Mouse (Mus musculus) hindbrain, postnatal 0 days (tissue): Measurements from ENCODE around the gene Naip1. TPM values are rescaled to one million over a fixed set of nuclear protein-coding genes. Genes with fewer than 3 reads are reported as not detected.
"Not testable (repeated sequence)": the region's sequence is repeated elsewhere in the genome, so short reads cannot be mapped to it uniquely, and the experiment has no call there.

Experiments used
- ATAC-seq: fragments of 200-750 bp; cut with Nextera tagmentation; 2 replicates; pipeline ENCODE4 v1.8.0; 2017; ENCODE audit warnings: mild to moderate bottlenecking, moderate TSS enrichment, moderate library complexity
- DNase-seq: peaks from one replicate; pipeline ENCODE4 v3.0.0-alpha.2; 2015; ENCODE audit warnings: low spot score
- H3K27ac ChIP-seq: fragments of 300-500 bp; sonication (generic); 2 replicates; pipeline ENCODE4 v1.5.1; 2014; ENCODE audit warnings: mild to moderate bottlenecking
- H3K27me3 ChIP-seq: fragments of 300-500 bp; sonication (generic); 2 replicates; pipeline ENCODE4 v1.6.1; 2014; ENCODE audit warnings: low read length, mixed read lengths; ENCODE audit not compliant: insufficient read depth
- H3K36me3 ChIP-seq: fragments of 300-500 bp; sonication (generic); 2 replicates; pipeline ENCODE4 v1.6.1; 2014; ENCODE audit warnings: low read length, mixed read lengths; ENCODE audit not compliant: insufficient read depth
- H3K4me1 ChIP-seq: fragments of 300-500 bp; sonication (generic); 2 replicates; pipeline ENCODE4 v1.6.1; 2014; ENCODE audit warnings: antibody characterized with exemption, low read length, mixed read lengths; ENCODE audit not compliant: insufficient read depth
- H3K4me2 ChIP-seq: fragments of 300-500 bp; sonication (generic); 2 replicates; pipeline ENCODE4 v1.6.1; 2014; ENCODE audit warnings: low read depth, mild to moderate bottlenecking, low read length, moderate library complexity, mixed read lengths
- H3K4me3 ChIP-seq: fragments of 300-500 bp; sonication (generic); 2 replicates; pipeline ENCODE4 v1.5.1; 2014; ENCODE audit warnings: low read length
- H3K9ac ChIP-seq: fragments of 300-500 bp; sonication (generic); replicated peaks from 2 replicates; pipeline ENCODE4 v1.6.1; 2014; ENCODE audit warnings: mild to moderate bottlenecking, low read length, moderate library complexity, mixed read lengths
- H3K9me3 ChIP-seq: fragments of 300-500 bp; sonication (generic); 2 replicates; pipeline ENCODE4 v1.6.1; 2016; ENCODE audit warnings: low read length, mixed read lengths
- CTCF ChIP-seq: IDR thresholded peaks from 2 replicates; pipeline ENCODE4 v1.5.1; 2016; ENCODE audit warnings: antibody characterized with exemption, control low read depth, low read depth
- WGBS: fragments of 180-500 bp; shearing (Covaris S2); extraction: QIAGEN DNeasy Blood & Tissue Kit; methylation state at CpG from one replicate; pipeline ENCODE4 v1.1.7; 2014; 5-methylcytosine and 5-hydroxymethylcytosine counted together
- polyA plus RNA-seq: library from polyadenylated mRNA; unstranded; fragments of >200 nt; fragmentation: Nextera tagmentation; extraction: Ambion mirVana; gene quantifications from 2 replicates; pipeline ENCODE4 v1.2.1, GENCODE M21; 2015
- total RNA-seq: library from RNA; depleted of rRNA; stranded (reverse); fragments of >200 nt; gene quantifications from 2 replicates; pipeline ENCODE4 v1.2.3, GENCODE M21; 2014; rRNA removed

Naip1 gene
- total and polyA plus RNA-seq, 2 experiments from 2014 or later: 0.08 to 0.10 TPM

GRCm38 (mm10) chr13:100408242-100408641 is 44.4 kb downstream of the Naip1 start:
- Histone ChIP-seq H3K36me3 (no peaks in the 10 kb centered on the region), H3K27ac (no peak overlapping the region), H3K9ac (no peak overlapping the region), H3K4me3 (no peak overlapping the region), H3K4me1 (no peaks in the 10 kb centered on the region), H3K27me3 (no peaks in the 10 kb centered on the region), H3K4me2 (no peak overlapping the region), H3K9me3 (no peaks in the 10 kb centered on the region)
- ATAC-seq (no peak), DNase-seq (no peak)
- TF ChIP-seq CTCF: no peak
- WGBS: 86% methylated on average over 7 of the region's 7 CpGs

GRCm38 (mm10) chr13:100402930-100403637 is 49.6 kb downstream of the Naip1 start:
- H3K36me3 ChIP-seq, DNase-seq, H3K4me2 ChIP-seq, H3K9me3 ChIP-seq, H3K9ac ChIP-seq, ATAC-seq, H3K27me3 ChIP-seq, H3K4me1 ChIP-seq, H3K4me3 ChIP-seq, H3K27ac ChIP-seq: not testable (repeated sequence)
- WGBS: 75% methylated on average over 7 of the region's 7 CpGs

GRCm38 (mm10) chr13:100391021-100391420 is 61.6 kb downstream of the Naip1 start:
- H3K9ac ChIP-seq, H3K4me3 ChIP-seq, H3K9me3 ChIP-seq, H3K27me3 ChIP-seq, H3K4me1 ChIP-seq, ATAC-seq, H3K36me3 ChIP-seq, H3K4me2 ChIP-seq, H3K27ac ChIP-seq: not testable (repeated sequence)
- TF ChIP-seq CTCF: peak; percentile 60
- DNase-seq: peak; percentile 40
- 35% methylated on average over 5 of the region's 5 CpGs for WGBS

GRCm38 (mm10) chr13:100370536-100370935 is 82.1 kb downstream of the Naip1 start:
- DNase-seq (no peak), ATAC-seq (no peak)
- 94% methylated on average over 1 of the region's 1 CpGs for WGBS
- Histone ChIP-seq H3K36me3 (no peaks in the 10 kb centered on the region), H3K9me3 (no peaks in the 10 kb centered on the region), H3K4me2 (no peak overlapping the region), H3K27me3 (no peaks in the 10 kb centered on the region), H3K4me3 (no peak overlapping the region), H3K9ac (no peak overlapping the region), H3K27ac (no peak overlapping the region), H3K4me1 (no peaks in the 10 kb centered on the region)
- no peak for TF ChIP-seq CTCF

Other genes starting within 250 kb of the Naip1 start
- gene Naip5, start 206.5 kb downstream of the Naip1 start, total RNA-seq: 0.11 and 0.31 TPM in 2 replicates
- 0.13 and 0.15 TPM in 2 replicates for gene Naip5, start 206.5 kb downstream of the Naip1 start, polyA plus RNA-seq
- 0.10 and 0.11 TPM in 2 replicates for gene Naip6, start 135.2 kb downstream of the Naip1 start, total RNA-seq
- 0.03 and 0.06 TPM in 2 replicates for gene Naip6, start 135.2 kb downstream of the Naip1 start, polyA plus RNA-seq
- 22.6 and 24.4 TPM in 2 replicates for gene Gtf2h2, start 39.7 kb upstream of the Naip1 start, total RNA-seq
- gene Gtf2h2, start 39.7 kb upstream of the Naip1 start, polyA plus RNA-seq: 57.4 and 65.9 TPM in 2 replicates
- 12.4 and 12.9 TPM in 2 replicates for gene Ocln, start 99.8 kb upstream of the Naip1 start, total RNA-seq
- 11.9 and 13.5 TPM in 2 replicates for gene Ocln, start 99.8 kb upstream of the Naip1 start, polyA plus RNA-seq
- 2.1 and 3.8 TPM in 2 replicates for gene Marveld2, start 164.1 kb upstream of the Naip1 start, total RNA-seq
- 2.9 and 3.2 TPM in 2 replicates for gene Marveld2, start 164.1 kb upstream of the Naip1 start, polyA plus RNA-seq
- gene Ak6, start 198.1 kb upstream of the Naip1 start, total RNA-seq: 101 and 123 TPM in 2 replicates
- 320 and 328 TPM in 2 replicates for gene Ak6, start 198.1 kb upstream of the Naip1 start, polyA plus RNA-seq
- 10.0 and 13.1 TPM in 2 replicates for gene Rad17, start 198.2 kb upstream of the Naip1 start, total RNA-seq
- 12.3 and 14.1 TPM in 2 replicates for gene Rad17, start 198.2 kb upstream of the Naip1 start, polyA plus RNA-seq
- gene Taf9, start 198.7 kb upstream of the Naip1 start, total RNA-seq: 34.7 and 37.3 TPM in 2 replicates
- 38.0 and 42.8 TPM in 2 replicates for gene Taf9, start 198.7 kb upstream of the Naip1 start, polyA plus RNA-seq
- gene Ccdc125, start 216.8 kb upstream of the Naip1 start, total RNA-seq: 0.21 and 0.36 TPM in 2 replicates
- 1.3 and 1.4 TPM in 2 replicates for gene Ccdc125, start 216.8 kb upstream of the Naip1 start, polyA plus RNA-seq